Mouse (Mus musculus) hindbrain, embryonic 13.5 days (tissue): ENCODE results near the gene Usf2. TPM values are rescaled to one million over a fixed set of nuclear protein-coding genes. Genes with fewer than 3 reads are reported as not detected.
"Not testable (repeated sequence)": the region's sequence is repeated elsewhere in the genome, so short reads cannot be mapped to it uniquely, and the experiment has no call there.

ENCODE experiments used
- ATAC-seq: fragments of 200-750 bp; cut with Nextera tagmentation; 2 replicates; pipeline ENCODE4 v1.8.0; 2017; ENCODE audit warnings: moderate TSS enrichment; ENCODE audit not compliant: low FRiP score
- H3K27ac ChIP-seq: fragments of 300-500 bp; sonication (generic); 2 replicates; pipeline ENCODE4 v1.5.1; 2015; ENCODE audit warnings: inconsistent platforms, mild to moderate bottlenecking, moderate library complexity
- H3K27me3 ChIP-seq: fragments of 300-500 bp; sonication (generic); 2 replicates; pipeline ENCODE4 v1.6.1; 2015; ENCODE audit warnings: mild to moderate bottlenecking, inconsistent platforms
- H3K36me3 ChIP-seq: fragments of 300-500 bp; sonication (generic); 2 replicates; pipeline ENCODE4 v1.6.1; 2015; ENCODE audit warnings: mild to moderate bottlenecking, inconsistent platforms
- H3K4me1 ChIP-seq: fragments of 300-500 bp; sonication (generic); replicated peaks from 2 replicates; pipeline ENCODE4 v1.6.1; 2015; ENCODE audit warnings: inconsistent platforms
- H3K4me2 ChIP-seq: fragments of 300-500 bp; sonication (generic); 2 replicates; pipeline ENCODE4 v1.6.1; 2015; ENCODE audit warnings: inconsistent platforms, mild to moderate bottlenecking, moderate library complexity
- H3K4me3 ChIP-seq: fragments of 300-500 bp; sonication (generic); 2 replicates; pipeline ENCODE4 v1.5.1; 2015; ENCODE audit warnings: mild to moderate bottlenecking, inconsistent platforms
- H3K9ac ChIP-seq: fragments of 300-500 bp; sonication (generic); 2 replicates; pipeline ENCODE4 v1.6.1; 2015; ENCODE audit warnings: mild to moderate bottlenecking, inconsistent platforms
- H3K9me3 ChIP-seq: fragments of 300-500 bp; sonication (generic); 2 replicates; pipeline ENCODE4 v1.6.1; 2016; ENCODE audit warnings: inconsistent platforms
- WGBS: fragments of 180-500 bp; shearing (Covaris S2); methylation state at CpG from one replicate; pipeline ENCODE4 v1.1.7; 2015; 5-methylcytosine and 5-hydroxymethylcytosine counted together
- polyA plus RNA-seq: library from polyadenylated mRNA; unstranded; fragments of >200 nt; fragmentation: Nextera tagmentation; extraction: Ambion mirVana; gene quantifications from 2 replicates; pipeline ENCODE4 v1.2.1, GENCODE M21; 2015

Usf2 gene
- polyA plus RNA-seq, 1 experiment from 2014 or later, result 25.9 TPM

GRCm38 (mm10) chr7:30940070-30940469 lies 16.5 kb downstream of the Usf2 start:
- H3K27me3 ChIP-seq, ATAC-seq: not testable (repeated sequence)
- WGBS, result 91% methylated on average over 1 of the region's 1 CpGs

GRCm38 (mm10) chr7:30935422-30936099 lies 21.0 kb downstream of the Usf2 start:
- not testable (repeated sequence) for H3K9me3 ChIP-seq, H3K4me3 ChIP-seq, H3K27ac ChIP-seq, H3K9ac ChIP-seq, H3K36me3 ChIP-seq, H3K4me1 ChIP-seq, H3K4me2 ChIP-seq, H3K27me3 ChIP-seq, ATAC-seq
- WGBS, result 85% methylated on average over 6 of the region's 6 CpGs

More at GRCm38 (mm10) chr7:30940070-30940469, 16.5 kb downstream of the Usf2 start:
- H3K36me3 ChIP-seq, H3K4me2 ChIP-seq, H3K27ac ChIP-seq, H3K4me1 ChIP-seq, H3K9me3 ChIP-seq, H3K9ac ChIP-seq, H3K4me3 ChIP-seq: not testable (repeated sequence)

GRCm38 (mm10) chr7:30924581-30924980 lies 32.0 kb downstream of the Usf2 start, which contains the start of gene Hamp2:
Gene Hamp2, minus strand, starts transcription at chr7:30924681.
- H3K36me3 ChIP-seq, H3K9me3 ChIP-seq, H3K4me3 ChIP-seq, H3K27ac ChIP-seq, H3K27me3 ChIP-seq, H3K4me2 ChIP-seq, H3K4me1 ChIP-seq, ATAC-seq, H3K9ac ChIP-seq: not testable (repeated sequence)
- WGBS, result 84% methylated on average over 2 of the region's 2 CpGs

- H3K9me3 ChIP-seq, result no peaks in the 10 kb centered on the region
- no peak for ATAC-seq
- no peaks in the 10 kb centered on the region for H3K36me3 ChIP-seq
- H3K27me3 ChIP-seq, result no peaks in the 10 kb centered on the region
- H3K27ac ChIP-seq, result no peak overlapping the region
- H3K4me2 ChIP-seq, result no peak overlapping the region
- no peak overlapping the region for H3K9ac ChIP-seq
- H3K4me1 ChIP-seq, result no peaks in the 10 kb centered on the region
- H3K4me3 ChIP-seq, result no peak overlapping the region
- WGBS, result 84% methylated on average over 3 of the region's 3 CpGs
Observed at GRCm38 (mm10) chr7:30924071-30924470, 32.5 kb downstream of the Usf2 start.

GRCm38 (mm10) chr7:30922490-30922889 lies 34.1 kb downstream of the Usf2 start:
- not testable (repeated sequence) for H3K9me3 ChIP-seq, H3K4me3 ChIP-seq, H3K36me3 ChIP-seq, H3K9ac ChIP-seq, ATAC-seq, H3K4me2 ChIP-seq, H3K27ac ChIP-seq, H3K27me3 ChIP-seq, H3K4me1 ChIP-seq
- 47% methylated on average over 3 of the region's 3 CpGs for WGBS

GRCm38 (mm10) chr7:30920217-30920616 lies 36.4 kb downstream of the Usf2 start:
- Histone ChIP-seq H3K9me3 (no peaks in the 10 kb centered on the region), H3K27ac (no peak overlapping the region), H3K36me3 (no peaks in the 10 kb centered on the region), H3K27me3 (no peaks in the 10 kb centered on the region), H3K4me3 (no peak overlapping the region), H3K4me2 (no peak overlapping the region), H3K4me1 (no peaks in the 10 kb centered on the region), H3K9ac (no peak overlapping the region)
- ATAC-seq, result no peak
- WGBS, result 76% methylated on average over 3 of the region's 3 CpGs

- no peak for ATAC-seq
- no peak overlapping the region for H3K27ac ChIP-seq
- H3K4me3 ChIP-seq, result no peak overlapping the region
- no peak overlapping the region for H3K4me2 ChIP-seq
- WGBS, result 64% methylated on average over 4 of the region's 4 CpGs
- no peaks in the 10 kb centered on the region for H3K4me1 ChIP-seq
- H3K36me3 ChIP-seq, result no peaks in the 10 kb centered on the region
- H3K9ac ChIP-seq, result no peak overlapping the region
- no peaks in the 10 kb centered on the region for H3K9me3 ChIP-seq
- no peaks in the 10 kb centered on the region for H3K27me3 ChIP-seq
Observed at GRCm38 (mm10) chr7:30917219-30917618, 39.4 kb downstream of the Usf2 start.

GRCm38 (mm10) chr7:30916713-30917112 lies 39.9 kb downstream of the Usf2 start:
- Histone ChIP-seq H3K4me1 (no peaks in the 10 kb centered on the region), H3K9ac (no peak overlapping the region), H3K9me3 (no peaks in the 10 kb centered on the region), H3K36me3 (no peaks in the 10 kb centered on the region), H3K27ac (no peak overlapping the region), H3K27me3 (no peaks in the 10 kb centered on the region), H3K4me3 (no peak overlapping the region), H3K4me2 (no peak overlapping the region)
- ATAC-seq, result no peak
- 30% methylated on average over 6 of the region's 6 CpGs for WGBS

- no peak within 1 kb of the TSS for H3K27ac ChIP-seq
- H3K4me3 ChIP-seq, result no peak within 1 kb of the TSS
- ATAC-seq, result no peak
- no peaks in the 10 kb centered on the region for H3K4me1 ChIP-seq
- WGBS, result 77% methylated on average over 8 of the region's 8 CpGs
- H3K36me3 ChIP-seq, result no peaks in the 10 kb centered on the region
- H3K4me2 ChIP-seq, result no peak within 1 kb of the TSS
- H3K9ac ChIP-seq, result no peak within 1 kb of the TSS
- H3K9me3 ChIP-seq, result no peaks in the 10 kb centered on the region
- H3K27me3 ChIP-seq, result no peaks in the 10 kb centered on the region
Observed at GRCm38 (mm10) chr7:30914732-30915131, 41.9 kb downstream of the Usf2 start, which contains the start of gene Mag. Gene Mag, minus strand, starts transcription at chr7:30914873.

GRCm38 (mm10) chr7:30909773-30910172 lies 46.8 kb downstream of the Usf2 start:
- Histone ChIP-seq H3K4me1 (peaks cover 10% of the 10 kb centered on the region), H3K27ac (no peak overlapping the region), H3K9me3 (no peaks in the 10 kb centered on the region), H3K4me2 (no peak overlapping the region), H3K4me3 (no peak overlapping the region), H3K36me3 (no peaks in the 10 kb centered on the region), H3K9ac (no peak overlapping the region), H3K27me3 (peaks cover 13% of the 10 kb centered on the region; the same call in 1 of the 2 replicates)
- ATAC-seq, result no peak
- 85% methylated on average over 6 of the region's 6 CpGs for WGBS

GRCm38 (mm10) chr7:30908992-30909431 lies 47.6 kb downstream of the Usf2 start:
- Histone ChIP-seq H3K4me1 (peaks cover 10% of the 10 kb centered on the region), H3K9ac (no peak overlapping the region), H3K36me3 (no peaks in the 10 kb centered on the region), H3K9me3 (no peaks in the 10 kb centered on the region), H3K4me2 (peak overlapping the region; percentile 60), H3K27ac (no peak overlapping the region), H3K4me3 (peak overlapping the region; percentile 30), H3K27me3 (peaks cover 13% of the 10 kb centered on the region; the same call in 1 of the 2 replicates)
- WGBS, result 32% methylated on average over 17 of the region's 17 CpGs
- ATAC-seq, result peak; percentile 61; the same call in 1 of the 2 replicates

GRCm38 (mm10) chr7:30908277-30908991 lies 48.2 kb downstream of the Usf2 start:
- ATAC-seq, result peak; percentile 59; the same call in 1 of the 2 replicates
- Histone ChIP-seq H3K4me2 (peak overlapping the region; percentile 60), H3K9ac (peak overlapping the region; percentile 61), H3K4me3 (peak overlapping the region; percentile 30), H3K4me1 (peaks cover 10% of the 10 kb centered on the region), H3K36me3 (no peaks in the 10 kb centered on the region), H3K27ac (no peak overlapping the region), H3K27me3 (peaks cover 13% of the 10 kb centered on the region; the same call in 1 of the 2 replicates), H3K9me3 (no peaks in the 10 kb centered on the region)
- WGBS, result 3% methylated on average over 25 of the region's 26 CpGs
